Comparison of ENCODE assay signal across 9 mouse cellular contexts in the genomic region with DNA sequence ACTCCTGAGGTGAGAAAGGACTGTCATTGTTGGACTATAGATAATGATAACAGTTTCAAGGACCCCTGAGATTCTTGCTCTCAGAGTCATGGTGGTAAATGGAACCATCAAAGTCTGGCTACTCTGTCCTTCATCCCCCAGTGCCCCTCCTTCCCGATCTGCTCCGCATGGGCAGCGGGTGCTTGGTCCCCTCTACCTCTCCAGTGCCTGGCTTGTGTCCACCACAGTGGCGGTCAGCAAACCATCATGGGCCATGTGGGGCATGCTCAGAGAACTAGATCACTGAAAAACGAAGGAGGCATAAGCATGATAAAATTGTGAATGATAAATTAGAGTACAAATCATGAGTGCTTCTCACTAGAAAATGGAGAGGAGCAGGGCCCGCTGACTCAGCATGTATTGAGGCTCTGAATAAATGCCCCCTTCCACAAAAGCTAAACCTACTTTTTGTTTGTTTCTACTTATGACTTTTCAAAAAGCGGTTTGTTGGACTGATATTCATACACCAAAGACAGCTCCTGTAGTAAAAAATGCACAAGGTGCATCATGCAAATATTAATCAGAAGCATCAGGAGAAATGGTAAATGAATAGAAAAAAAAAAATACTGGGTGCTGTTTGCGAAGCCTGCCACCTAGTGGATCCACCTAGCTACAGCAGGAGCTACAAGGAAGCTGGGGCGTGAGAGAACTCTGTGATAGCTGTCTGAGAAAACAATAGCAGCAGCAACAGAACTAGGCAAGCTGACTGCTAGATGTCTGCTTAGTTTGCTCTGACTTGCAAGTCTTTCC. TPM values are rescaled to one million over a fixed set of nuclear protein-coding genes. Genes with fewer than 3 reads are reported as not detected.
DNase-seq lines count a peak whose midpoint lies in the region; ATAC-seq lines count a peak whose summit lies in the region.
"Had no signal": no experiment of that assay in that cellular context is flagged by ENCODE, and none has a peak within 500 bp of the region (broad histone marks: within the 10 kb centered on the region; RNA-seq: fewer than 3 reads in every experiment).

No protein-coding gene starts in this region.

- no peaks in the 10 kb centered on the region for H3K27me3 ChIP-seq in liver, embryonic 12.5 days (replicated peaks)
- H3K27me3 ChIP-seq: neural tube, embryonic 12.5 days had no signal

- no peak for ATAC-seq in liver, embryonic 12.5 days
- ATAC-seq in common myeloid progenitor, adult 5-6 weeks (replicated peaks; ENCODE audit: low read depth, poor library complexity, severe bottlenecking): peak; percentile 59
- peak; percentile 59; the same call in 1 of the 2 replicates for ATAC-seq in granulocyte monocyte progenitor cell, adult 5-6 weeks (replicated peaks; ENCODE audit: poor library complexity, severe bottlenecking)

- 55% methylated on average over 9 of the region's 9 CpGs for WGBS in liver, embryonic 12.5 days (ENCODE audit: insufficient replicate concordance)

- DNase-seq in liver: peak; percentile 59
- peak; percentile 65 for DNase-seq in MN1 (ENCODE audit: low spot score)
- peak; percentile 62 to 63 for DNase-seq in layer of hippocampus, postnatal 36 days
- DNase-seq in mesoderm, embryonic 11.5 days (ENCODE audit: low read depth, low spot score): peak; percentile 56
- peak; percentile 63 for DNase-seq in testis, postnatal 10 days (ENCODE audit: low spot score)

- H3K4me3 ChIP-seq in liver, embryonic 12.5 days: no peak overlapping the region
- H3K4me3 ChIP-seq: neural tube, embryonic 12.5 days had no signal

- no peaks in the 10 kb centered on the region for H3K9me3 ChIP-seq in liver, embryonic 12.5 days (replicated peaks)
- H3K9me3 ChIP-seq: neural tube, embryonic 12.5 days had no signal

- no peak overlapping the region for H3K9ac ChIP-seq in liver, embryonic 12.5 days
- H3K9ac ChIP-seq: neural tube, embryonic 12.5 days had no signal

- H3K27ac ChIP-seq in liver, embryonic 12.5 days: no peak overlapping the region
- H3K27ac ChIP-seq: neural tube, embryonic 12.5 days had no signal

- H3K4me1 ChIP-seq in liver, embryonic 12.5 days: peaks cover 6% of the 10 kb centered on the region
- H3K4me1 ChIP-seq: neural tube, embryonic 12.5 days had no signal

- H3K4me2 ChIP-seq in liver, embryonic 12.5 days: no peak overlapping the region
- H3K4me2 ChIP-seq: neural tube, embryonic 12.5 days had no signal

- H3K36me3 ChIP-seq in liver, embryonic 12.5 days: peaks cover 12% of the 10 kb centered on the region
- H3K36me3 ChIP-seq: neural tube, embryonic 12.5 days had no signal

RNA-seq across cellular contexts. Expression of a gene that starts 51.3 kb away (rescaled TPM):
- 1.0 and 1.2 TPM in 2 replicates for polyA plus RNA-seq in liver, embryonic 12.5 days (2016; fragmentation: Nextera tagmentation; extraction: Ambion mirVana)
- 23.2 and 25.9 TPM in 2 replicates for total RNA-seq in common myeloid progenitor, adult 5-6 weeks (2017)
- total RNA-seq in granulocyte monocyte progenitor cell, adult 5-6 weeks (2014; fragmentation: Nextera tagmentation): 32.1 and 37.9 TPM in 2 replicates
- 6.6 and 22.1 TPM in 2 replicates for total RNA-seq in granulocyte monocyte progenitor cell, adult 5-6 weeks (2017)
- total RNA-seq in layer of hippocampus, postnatal 36 days (2021): 1 to 10 TPM; 2.4 to 3.0 TPM
